Mouse (Mus musculus): ENCODE results near the gene Gm49510.

Gene Gm49510

DNA sequence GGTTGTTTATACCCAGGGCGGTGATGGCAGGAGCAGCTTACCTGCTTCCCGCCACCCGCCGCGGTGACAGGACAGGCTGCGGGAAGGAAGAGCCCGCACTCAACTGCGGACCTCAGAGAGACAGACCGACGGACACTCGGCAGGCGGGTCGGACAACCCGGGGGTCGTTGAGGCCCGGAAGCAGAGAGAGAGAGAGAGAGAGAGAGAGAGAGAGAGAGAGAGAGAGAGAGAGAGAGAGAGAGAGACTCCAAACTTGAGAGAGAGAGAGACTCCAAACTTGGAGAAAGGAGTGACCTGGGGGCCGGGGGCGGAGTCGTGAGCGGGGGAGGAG lies at the start of gene Gm49510:
TSS of gene Gm49510 (plus strand) at position 259 of the 331 bp plus-strand sequence.
- DNase-seq, result no peak

DNA sequence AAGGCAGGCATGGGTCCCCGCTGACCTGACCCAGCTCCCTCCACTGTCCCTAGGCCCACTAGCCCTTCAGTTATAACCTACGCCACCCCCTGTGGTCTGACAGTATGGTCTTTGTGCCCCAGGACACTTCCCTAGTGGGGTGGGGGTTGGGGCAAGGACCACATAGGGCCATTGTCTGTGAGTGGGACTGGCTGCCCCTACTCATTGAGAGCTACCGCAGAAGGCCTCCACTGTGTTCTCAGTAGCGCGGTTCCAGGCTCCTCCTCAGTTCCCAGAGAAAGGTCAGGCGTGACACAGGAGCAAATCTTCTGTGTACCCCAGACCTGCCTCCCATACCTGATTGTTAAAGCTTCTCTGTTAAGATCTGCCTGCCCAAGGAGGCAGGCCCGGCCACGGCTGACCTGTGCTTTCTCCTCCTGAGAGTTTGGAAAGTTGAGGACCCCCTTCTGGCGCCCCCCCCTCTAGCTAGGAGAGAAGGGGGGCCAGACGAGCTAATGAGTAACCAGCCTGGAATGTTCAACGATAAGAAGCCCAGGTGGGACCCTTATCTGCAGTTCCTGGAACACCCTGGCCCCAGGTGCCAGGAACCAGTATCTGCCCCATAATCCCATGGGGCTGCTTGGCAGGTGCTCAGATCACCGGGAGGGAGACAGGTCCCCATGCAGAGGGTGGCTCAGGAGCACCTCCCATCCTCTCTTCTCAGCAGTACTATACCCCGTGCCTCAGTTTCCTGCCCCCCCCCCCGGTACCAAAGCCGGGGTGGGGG lies 49.2 kb upstream of the Gm49510 start:
- DNase-seq, result no peak

DNA sequence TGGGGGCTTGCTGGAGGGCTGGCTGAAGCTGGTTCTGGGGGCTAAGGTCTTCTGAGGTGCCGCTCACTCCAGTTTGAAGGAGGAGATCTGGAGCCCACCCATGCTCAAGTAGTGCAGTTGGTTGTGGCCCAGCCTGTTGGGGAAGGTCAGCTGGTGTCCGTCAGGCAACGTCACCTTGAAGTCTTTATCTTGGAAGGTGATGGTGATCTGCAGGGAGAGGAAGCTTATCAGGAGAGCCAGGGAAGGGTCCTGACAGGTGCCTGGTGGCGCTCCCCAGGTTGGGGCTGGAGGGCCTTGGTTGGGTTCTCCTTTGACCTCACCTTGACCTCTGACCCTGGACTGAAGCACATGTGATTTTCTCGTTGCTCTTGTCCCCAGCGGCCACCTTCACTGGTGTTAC lies 48.5 kb upstream of the Gm49510 start:
- DNase-seq, result no peak

DNA sequence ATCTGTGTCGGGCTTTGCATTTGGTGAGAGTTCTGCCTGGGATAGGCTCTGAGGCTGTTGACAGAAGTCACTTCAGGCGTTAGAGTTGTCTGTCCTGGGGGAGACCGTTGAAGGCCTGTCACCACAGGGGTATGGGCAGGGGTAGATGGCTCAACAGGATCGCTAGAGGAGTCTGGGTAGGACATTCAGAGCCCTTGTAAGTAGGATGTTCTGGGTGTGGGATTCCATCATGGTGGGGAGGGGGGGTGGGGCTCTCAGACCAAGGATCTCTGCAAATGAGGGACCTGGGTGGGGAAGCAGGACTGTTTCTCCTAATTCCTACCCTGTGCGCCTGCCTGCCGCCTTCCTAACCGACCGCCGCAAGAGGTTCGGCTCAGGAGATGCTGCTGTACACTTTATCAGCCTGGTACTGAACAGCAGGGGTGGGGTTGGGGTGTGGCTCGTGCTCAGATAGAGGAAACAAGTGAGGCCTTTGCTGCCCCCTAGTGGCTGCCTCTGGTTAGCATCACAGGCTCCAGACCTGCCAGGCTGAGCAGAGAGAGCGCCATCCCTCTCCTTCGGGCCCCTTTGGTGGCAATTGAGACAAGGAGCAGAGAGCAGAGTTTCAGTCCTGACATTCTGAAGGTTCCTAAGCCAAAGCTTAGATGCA lies 47.8 kb upstream of the Gm49510 start:
- DNase-seq, result peak; percentile 94

DNA sequence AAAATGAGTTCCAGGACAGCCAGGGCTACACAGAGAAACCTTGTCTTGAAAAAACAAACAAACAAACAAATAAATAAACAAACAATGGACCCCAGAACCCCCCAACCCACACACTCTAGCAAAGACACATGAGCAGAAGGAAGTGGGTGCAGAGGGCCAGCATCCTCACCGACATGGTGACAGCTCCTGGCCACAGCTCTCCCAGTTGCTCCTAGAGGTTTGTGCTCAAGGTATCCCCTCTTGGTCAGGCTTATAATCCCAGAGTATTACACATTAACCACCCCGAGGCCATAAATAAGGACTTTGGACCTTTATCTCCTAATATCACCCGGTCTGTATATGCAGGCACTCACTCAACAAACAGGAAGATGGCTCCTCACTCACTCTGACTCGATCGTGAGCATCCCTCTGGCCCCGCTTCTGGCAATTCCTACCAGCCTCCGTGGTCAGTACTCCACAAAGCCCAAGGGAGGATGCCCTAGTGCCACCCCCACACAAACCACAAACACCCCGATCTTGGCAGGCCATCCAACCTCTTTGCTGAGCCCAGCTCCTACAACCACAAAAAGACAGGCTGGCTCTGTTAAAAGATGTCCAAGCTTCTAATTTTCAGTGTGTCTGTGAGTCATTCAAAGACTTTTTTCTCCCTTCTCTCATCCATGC lies 44.0 kb upstream of the Gm49510 start, which contains the start of gene Lgals2:
TSS of gene Lgals2 (minus strand) at position 227 of the 663 bp plus-strand sequence.
- no peak for DNase-seq

DNA sequence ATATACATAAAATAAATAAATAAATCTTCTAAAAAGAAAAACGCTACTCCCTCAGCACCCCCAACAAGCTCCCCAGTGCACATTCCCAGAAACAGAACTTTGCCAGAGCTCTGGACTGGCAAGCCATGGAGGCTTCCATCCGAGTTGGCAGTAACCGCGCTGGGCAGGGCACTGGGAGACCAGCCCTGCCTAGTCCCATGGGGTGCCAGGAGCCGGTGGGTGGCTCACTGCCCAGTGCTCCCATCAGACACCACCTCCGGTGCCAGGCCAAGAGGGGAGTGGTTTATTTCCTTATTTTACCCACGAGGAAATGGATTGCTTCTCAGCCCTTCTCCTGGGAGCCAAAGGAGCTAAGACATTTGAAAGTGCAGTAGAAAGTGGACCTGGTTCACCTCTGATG lies 42.5 kb upstream of the Gm49510 start:
- no peak for DNase-seq

DNA sequence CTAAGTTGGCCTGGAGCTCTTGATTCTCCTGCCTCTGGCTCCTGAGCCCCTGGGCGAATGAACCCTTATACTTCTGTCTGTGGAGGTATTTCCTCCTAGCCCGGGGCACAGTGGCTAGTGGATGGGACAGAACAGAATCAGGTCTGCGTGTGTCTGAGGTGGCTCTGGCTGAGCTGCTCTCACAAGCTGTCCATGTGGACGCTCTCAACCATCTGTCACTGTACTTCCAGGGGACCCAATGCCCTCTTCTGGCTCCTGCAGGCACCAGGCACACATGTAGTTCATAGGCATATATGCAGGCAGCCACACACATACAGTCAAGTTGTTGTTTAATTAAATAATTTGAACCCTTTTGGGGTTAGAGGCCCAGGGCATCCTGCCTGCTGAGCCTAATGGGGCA lies 40.2 kb upstream of the Gm49510 start:
- DNase-seq, result no peak

DNA sequence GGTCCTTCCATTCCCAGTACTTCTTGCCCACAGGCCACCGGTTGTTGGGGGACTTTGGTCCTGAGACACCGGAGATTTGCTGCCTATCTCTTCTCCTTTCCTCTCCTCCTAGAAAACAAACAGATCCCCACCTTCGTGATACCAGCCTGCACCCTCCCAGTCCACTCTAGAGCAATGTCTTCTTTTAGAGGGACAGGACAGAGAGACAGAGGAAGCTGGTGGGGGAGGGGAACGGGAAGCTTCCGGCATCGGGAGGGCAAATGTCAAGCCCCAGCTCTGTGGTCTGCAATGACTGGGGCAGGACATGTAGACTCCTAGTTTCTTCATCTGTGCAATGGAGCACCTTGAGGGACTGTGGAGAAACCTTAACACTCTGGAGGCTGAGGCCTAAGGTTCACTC lies 39.8 kb upstream of the Gm49510 start:
- DNase-seq, result no peak

DNA sequence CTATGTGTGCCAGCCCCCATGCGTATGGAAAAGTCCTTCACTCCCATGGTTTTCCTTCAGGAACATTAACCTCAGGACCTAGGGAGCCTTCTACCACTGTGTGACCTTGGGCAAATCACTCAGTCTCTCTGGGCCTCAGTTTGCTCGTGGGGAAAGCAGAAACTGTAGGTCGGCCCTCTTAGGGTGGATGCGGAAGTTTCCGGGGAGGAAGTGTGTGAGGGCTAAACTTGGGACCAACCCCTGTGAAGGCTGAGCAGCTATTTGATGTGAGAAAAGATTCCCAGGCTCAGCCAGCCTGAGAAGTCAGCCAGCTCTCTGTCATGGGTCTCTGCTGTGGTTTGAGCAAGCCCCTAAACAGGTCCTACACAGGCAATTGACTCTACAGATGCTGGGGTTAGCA lies 37.2 kb upstream of the Gm49510 start:
- no peak for DNase-seq

DNA sequence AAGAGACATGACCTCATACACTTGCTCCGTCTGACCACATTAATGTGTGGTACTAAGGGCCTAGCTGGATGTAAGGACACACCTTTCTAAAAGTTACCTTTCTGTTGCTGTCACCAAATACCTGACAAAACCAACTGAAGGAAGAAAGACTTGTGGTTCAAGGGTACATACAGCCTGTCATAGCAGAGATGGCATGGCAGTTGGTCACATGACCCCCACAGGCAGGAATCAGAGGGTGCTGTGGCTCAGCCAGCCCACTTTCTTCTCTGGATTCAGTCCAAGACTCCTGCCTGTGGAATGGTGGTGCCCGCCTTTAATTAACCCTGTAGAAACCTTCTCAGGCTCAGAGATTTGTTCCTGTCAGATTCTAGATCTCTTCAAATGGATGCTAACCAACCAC lies 36.3 kb upstream of the Gm49510 start:
- no peak for DNase-seq

DNA sequence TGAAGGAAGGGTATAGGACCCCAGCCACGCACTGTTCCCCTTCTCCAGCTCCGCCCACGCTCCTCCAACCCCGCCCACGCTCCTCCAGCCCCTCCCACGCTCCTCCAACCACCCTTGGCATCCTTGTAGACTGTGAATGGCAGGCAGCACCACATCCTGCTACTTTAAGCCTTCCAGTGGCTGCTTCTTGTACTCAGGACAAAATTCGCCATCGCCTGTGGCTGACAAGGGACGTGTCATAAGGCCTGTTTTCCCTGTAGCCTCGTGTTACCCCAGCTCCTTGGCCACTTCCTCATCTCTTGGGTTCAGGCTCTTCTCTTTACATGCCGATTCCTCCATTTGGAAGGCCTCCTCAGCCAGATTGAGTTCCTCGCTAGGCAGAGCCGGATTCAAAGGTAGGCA lies 35.6 kb upstream of the Gm49510 start:
- no peak for DNase-seq

DNA sequence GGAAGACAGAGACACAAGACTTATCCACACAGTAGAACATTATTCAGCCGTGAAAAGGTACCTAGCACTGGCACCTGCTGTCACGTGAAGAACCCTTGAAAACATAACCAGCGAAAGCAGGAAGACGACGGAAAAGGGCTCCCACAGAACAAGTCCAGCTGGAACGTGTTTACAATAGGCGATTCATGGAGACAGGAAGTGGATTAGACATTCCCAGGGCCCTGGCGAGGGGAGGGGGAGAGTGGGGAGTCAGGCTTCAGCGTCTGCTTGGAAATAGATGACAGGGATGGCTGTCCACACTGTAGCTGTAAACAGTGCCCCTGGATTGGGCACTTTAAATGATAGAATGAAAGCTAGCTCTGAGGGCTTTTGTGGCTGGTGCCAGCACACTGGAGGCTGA lies 31.1 kb upstream of the Gm49510 start:
- peak; percentile 55 for DNase-seq

DNA sequence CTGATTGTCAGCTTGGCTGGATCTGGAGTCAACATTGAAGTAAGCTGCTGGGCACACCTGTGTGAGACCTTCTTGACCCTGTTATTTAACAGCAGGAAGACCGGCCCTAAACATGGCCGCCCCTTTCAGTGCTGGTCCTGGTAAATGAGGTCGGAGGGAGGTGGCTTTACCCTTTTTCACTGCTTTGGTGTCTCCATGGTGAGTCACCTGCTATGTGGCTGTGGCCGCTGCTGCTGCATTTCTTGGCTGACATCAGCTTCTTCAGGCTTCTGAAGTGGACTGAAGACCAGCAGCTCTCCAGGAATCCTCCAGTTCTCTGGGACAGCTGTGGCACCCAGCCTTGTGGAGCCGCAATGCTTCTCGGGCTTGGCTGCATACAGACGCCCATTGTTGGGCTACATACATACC lies 30.6 kb upstream of the Gm49510 start:
- no peak for DNase-seq

DNA sequence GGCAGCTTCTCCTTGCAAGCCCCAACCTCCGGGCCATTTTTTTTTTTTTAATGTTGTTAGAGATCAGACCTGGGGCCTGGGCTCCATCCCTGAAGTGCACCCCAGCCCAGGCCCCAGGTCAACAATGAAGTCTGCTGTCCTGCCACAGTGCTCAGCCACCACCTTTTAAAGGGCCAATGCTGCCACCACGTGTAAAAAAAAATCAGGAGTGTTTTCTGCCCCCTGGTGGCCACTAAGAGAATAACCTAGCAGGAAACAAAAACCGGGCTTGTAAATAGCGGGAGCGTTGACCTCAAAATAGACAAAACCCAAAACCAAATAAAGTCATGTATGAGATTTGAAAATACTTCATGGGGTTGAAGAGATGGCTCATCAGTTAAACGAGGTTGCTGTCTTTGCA lies 29.7 kb upstream of the Gm49510 start:
- DNase-seq, result peak; percentile 53

DNA sequence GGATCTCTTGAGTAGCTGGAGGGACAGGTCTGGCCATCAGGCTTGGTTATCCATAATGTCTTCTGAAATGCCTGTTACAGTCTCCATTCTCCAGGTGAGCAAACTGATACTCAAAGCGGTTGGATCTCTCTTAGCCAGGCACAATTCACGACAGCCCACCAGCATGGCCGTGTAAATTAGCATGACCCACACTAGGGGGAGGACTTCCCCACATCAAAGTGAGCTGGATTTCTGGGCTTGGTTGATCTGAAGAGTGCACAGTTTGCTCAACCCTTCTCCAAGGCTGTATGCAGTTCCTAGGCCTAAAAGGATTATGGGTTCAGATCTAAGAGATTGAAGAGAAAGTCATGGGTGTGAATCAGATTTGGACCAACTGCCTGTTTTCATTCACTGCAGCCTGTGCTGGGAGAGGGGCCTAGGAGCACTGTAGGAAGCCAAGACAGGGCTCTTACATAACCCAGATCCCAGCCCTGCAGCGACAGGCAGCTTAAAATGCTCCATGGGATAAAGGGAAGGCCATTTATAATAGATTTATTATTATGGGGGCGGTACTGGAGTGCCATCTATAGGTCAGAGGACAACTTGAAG lies 27.4 kb upstream of the Gm49510 start:
- no peak for DNase-seq

DNA sequence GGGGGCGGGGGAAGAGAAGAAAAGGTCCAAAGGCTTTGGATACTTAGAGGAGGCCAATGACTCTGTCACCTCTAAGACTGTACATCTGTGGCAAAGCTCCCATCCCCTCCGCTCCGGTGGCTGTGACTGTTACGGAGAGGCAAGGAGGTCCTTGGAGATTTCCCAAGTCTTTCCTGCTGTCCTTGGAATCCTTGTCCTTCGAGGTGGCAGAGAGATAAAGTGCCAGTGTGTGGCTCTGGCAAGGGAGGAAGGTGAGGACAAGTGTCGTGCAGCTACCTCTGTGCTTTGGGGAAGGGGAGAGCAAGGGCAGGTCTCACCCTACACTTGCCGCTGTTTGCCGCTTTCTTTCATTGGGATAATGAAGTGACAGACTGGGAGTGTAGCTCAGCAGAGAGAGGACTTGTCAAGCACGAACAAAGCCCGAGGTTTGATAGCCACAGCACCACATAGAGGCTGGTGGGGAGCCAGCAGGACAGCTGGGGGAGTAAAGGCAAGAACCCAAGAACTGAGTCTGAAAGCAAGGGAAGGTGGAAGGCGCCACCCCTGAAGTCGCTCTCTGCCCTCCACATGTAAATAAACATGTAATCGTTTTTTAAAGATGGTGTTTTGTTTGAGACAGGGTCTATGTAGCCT lies 25.5 kb upstream of the Gm49510 start:
- DNase-seq, result no peak

DNA sequence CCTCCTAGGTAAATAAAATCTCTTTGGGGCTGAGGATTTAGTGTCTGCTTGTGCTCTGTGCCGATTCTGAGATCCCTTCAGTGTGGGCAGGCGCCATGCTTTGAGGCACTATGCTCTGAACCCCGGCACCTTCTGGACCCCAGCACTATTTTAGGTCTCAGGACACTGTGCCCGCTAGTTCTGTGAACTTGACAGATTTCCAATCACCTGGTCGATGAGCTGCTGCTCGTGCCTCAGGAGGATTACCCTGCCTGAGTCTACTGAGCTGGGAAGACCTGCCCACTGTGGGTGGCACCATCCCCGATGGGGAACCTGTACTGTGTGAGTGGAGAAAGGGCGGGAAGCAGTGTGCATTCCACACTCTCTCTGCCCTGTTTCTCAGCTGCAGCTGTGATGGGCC lies 24.5 kb upstream of the Gm49510 start:
- DNase-seq, result no peak

DNA sequence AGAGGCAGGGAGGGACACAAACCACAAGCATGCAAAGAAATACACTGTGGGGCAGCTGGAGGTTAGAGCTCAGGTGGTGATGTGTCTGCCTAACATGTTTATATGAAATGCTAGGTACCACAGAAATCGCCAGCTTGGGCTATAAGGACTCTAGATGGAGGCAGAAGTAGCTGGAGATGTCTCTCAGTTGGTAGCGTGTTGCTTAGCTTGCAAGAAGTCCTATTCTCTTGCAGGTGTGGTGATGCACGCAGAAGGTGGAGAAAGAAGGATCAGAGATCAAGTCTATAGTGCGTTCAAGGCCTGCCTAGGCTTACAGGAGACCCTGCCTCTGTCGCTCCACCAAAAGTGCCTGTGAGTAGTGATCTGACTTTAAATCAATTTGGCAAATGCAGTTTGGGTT lies 23.9 kb upstream of the Gm49510 start:
- DNase-seq, result peak; percentile 39

DNA sequence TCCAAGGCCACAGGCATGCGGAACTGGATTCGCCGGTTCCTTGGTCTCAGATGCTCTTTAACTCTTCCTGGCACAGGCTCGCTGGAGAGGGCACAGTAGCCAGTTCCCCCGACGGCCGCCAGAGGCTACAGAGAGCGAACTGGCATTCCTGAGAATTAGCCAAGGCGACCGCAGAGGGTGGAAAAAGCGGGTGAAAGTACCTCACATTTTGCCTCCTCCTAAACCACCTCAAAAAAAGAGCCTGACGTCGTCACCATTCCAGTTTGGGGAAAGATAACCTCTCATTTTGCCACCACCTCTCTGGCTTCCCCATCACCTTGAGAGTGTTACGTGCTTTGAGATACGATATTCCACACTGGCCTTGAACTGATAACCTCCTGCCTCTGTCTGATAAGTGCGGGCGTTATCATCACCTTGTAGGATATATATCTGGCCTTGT lies 23.2 kb upstream of the Gm49510 start:
- DNase-seq, result peak; percentile 95

DNA sequence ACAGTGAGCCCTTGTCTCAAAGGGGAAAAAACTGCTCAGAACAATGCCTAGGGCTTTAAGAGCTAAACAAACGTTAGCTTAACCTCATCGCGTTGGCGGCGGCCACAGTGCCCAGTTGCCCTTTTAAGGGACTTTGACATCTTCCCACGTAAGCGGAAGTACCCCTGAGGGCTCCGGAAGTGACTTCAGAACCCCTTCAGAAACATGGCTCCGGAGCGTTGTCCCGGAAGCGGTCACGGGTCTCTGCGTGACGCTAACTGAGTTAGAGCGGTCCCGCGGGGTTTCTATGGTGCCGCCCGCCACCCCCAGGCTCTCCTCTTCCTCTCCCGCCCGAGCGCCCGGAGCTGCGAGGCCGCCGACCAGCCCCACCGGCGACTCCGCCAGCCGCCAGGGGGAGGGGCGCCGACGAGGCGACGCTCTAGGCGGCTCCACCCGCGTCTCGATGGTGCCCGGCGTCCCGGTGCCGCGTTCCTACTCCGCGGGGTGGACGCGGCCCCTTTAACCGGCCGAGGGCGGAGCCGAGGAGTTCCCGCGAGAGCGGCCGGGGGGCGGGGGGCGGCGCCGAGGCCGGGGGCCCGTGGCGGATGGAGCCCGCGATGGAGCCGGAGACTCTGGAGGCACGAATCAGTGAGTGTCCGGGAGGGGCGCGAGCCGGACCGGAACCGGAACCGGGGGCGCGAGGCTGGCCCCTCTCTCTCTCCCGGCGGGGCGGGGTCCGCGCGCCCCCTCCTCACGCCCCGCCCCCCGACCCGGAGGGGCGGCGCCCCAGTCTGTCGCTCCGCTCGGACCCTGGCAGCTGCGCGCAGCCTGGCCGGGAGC lies 22.3 kb upstream of the Gm49510 start, which contains the start of gene Gga1:
TSS of gene Gga1 (plus strand) at position 200 of the 819 bp plus-strand sequence.
- peak; percentile 98 for DNase-seq

DNA sequence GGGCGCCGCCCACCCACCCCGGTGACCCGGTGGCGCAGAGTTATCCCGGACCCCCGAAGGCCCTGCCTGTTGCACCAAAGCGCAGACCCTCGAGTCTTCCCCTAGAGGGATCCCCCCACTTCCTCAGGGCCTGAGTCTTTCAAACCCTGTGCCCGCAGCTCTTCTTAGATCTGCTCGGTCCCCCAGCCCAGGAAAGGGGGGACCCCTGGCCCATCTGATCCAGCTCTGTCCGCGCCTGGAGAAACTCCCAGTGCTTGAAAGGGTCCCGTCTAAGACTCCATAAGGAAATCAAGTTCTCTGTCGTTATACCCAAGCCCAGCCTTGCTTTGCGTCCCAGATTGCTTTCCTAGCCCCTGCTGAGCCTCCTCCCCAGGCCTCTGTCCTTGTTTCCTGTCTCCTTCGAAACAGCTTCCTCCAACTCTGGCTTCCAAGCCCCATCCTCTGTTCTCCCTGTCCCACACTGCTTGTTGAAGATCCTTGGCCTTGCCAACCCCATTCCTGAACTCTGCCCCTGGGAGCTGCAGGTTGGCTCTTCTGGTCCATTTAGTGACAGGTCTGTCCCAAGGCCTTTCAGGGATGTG lies 21.6 kb upstream of the Gm49510 start:
- peak; percentile 59 for DNase-seq
